Mouse (Mus musculus): ENCODE data around the gene Smim20. TPM values are rescaled to one million over a fixed set of nuclear protein-coding genes. Genes with fewer than 3 reads are reported as not detected.
A peak's percentile ranks its signal among the peaks of the same experiment; 100 is the strongest.

Gene Smim20
- 71.2 and 73.4 TPM in 2 replicates for polyA plus RNA-seq (2012; rRNA removed)

DNA sequence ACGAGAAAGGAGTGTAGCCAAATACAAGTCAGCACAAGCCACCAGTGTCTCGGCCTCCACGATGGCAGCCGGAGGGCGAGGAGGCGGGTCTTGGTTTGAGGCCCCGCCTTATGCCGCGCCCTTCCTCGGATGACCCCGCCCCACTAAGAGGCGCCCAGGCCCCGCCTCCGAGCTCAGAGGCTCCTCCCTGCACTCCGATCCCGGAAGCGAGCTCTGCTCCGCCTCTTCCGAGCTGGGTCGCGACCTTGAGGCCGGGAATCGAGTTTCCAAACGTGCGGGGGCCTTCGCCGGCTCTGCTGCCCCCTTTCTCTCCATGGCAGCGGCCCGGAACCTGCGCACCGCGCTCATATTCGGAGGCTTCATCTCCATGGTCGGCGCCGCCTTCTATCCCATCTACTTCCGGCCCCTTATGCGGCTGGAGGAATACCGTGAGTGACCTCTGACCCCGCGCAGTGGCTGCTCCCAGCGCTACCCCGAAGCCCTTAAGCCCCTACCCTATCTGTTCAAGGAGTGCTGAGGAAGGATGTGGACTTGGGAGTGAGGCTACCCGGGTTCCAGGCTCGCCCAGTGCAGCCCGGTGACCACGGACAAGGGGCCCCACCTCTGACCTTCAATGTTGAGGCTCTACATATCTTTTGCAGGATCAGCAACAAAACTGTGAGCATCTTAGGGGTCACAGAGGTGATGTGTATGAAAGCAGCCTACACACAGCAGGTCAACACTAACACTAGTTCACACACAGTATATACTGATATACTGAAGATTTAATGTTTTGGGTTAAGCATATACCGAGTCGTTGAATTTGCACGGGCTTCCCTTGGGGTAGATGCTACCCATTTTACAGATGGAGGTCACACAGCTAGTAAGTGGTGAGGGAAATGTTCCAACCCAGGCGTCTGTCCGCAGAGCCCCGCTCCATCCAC is at the start of gene Smim20:
Gene Smim20, plus strand, starts transcription at position 153 of the 923 bp plus-strand sequence.
- DNase-seq (ENCODE audit: low read depth, low spot score), result peak; percentile 64
- WGBS, result 9% methylated on average over 53 of the region's 53 CpGs

- 82% methylated on average over 13 of the region's 13 CpGs for WGBS
- DNase-seq (ENCODE audit: low read depth, low spot score), result no peak
These were observed 41.4 kb upstream of the Smim20 start for GRCm38 (mm10) chr5:53225434-53225833.

GRCm38 (mm10) chr5:53230560-53230959 is 36.3 kb upstream of the Smim20 start:
- WGBS, result 76% methylated on average over 4 of the region's 4 CpGs
- DNase-seq (ENCODE audit: low read depth, low spot score), result no peak

DNA sequence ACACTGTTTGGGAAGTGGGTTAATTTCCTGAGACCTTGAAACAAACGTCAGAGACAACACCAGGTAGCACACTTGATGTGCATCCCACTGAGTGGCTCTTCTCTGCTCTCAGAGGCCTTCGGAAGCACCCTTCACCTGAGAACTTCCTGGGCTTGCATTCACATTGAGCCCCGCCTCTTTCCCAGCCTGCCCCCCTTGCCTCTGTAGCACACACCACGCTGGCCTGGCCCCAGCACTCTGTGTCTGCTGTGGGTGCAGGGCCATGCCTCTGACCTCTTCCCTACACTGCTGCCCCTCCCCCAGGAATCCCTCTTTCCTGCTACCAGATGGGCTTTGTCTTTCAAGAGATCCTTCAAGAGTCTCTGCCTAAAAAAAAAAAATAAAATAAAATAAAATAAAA is 31.3 kb upstream of the Smim20 start:
- WGBS, result 26% methylated on average over 4 of the region's 4 CpGs
- DNase-seq (ENCODE audit: low read depth, low spot score), result no peak

GRCm38 (mm10) chr5:53236136-53236535 is 30.7 kb upstream of the Smim20 start:
- 7% methylated on average over 5 of the region's 5 CpGs for WGBS
- DNase-seq (ENCODE audit: low read depth, low spot score), result no peak

DNA sequence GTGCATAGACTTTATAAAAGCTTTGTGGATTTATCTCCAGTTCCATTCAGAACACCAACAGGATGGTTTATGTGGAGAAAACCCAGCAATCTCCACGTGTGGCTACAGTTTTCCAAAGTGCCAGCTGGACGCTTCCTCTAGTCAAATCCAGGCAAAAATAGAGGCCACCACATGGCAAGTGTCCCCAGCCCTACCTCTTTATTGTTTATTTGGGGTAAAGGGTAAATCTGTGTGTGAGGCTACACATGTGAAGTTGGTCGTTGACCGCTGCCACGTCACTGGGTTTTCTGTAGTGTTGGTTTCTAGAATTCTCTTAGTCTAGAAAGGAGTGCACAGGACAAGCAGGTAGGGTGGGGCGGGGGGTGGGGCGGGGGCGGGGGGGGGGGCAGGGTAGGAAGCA is 30.1 kb upstream of the Smim20 start:
- WGBS, result 57% methylated on average over 8 of the region's 8 CpGs
- DNase-seq (ENCODE audit: low read depth, low spot score), result no peak

DNA sequence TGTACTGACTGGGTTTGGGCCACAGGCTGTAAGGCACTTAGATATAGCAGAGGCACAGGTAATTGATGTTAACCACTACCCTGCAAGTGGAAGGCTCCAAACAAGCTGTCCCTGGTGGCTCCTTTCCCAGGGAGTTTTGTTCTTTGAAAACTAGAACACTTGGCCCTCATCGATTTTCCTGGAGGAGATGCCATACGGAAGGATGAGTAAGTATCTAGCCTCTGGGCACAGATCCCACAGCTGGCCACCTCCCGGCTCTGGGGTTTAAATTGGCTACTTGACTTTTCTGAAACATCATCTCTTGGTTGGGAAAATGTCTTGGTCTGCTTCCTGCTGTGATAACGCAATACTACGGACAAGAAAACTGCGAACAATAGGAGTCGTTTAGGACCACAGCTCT is 28.1 kb upstream of the Smim20 start:
- WGBS, result 77% methylated on average over 7 of the region's 7 CpGs
- DNase-seq (ENCODE audit: low read depth, low spot score), result no peak

DNA sequence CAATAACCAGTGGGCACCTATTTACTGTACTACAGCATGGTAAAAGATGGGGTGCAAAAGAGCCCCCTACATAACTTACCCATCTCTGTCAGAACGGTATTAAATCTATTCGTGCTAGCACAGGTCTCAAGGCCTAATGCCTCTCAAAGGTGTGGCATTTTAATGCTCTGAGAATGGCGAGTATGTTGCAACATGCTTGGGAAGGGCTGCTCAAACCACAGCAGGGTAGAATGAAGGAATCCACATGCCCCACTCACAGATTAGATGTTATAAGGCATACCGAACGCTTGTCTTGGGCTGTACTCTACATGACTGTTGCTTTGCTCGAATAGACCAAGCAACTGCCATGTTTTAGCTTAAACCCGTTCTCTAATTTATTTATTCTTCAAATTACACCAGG is 27.7 kb upstream of the Smim20 start:
- WGBS, result 75% methylated on average over 7 of the region's 7 CpGs
- DNase-seq (ENCODE audit: low read depth, low spot score), result no peak

DNA sequence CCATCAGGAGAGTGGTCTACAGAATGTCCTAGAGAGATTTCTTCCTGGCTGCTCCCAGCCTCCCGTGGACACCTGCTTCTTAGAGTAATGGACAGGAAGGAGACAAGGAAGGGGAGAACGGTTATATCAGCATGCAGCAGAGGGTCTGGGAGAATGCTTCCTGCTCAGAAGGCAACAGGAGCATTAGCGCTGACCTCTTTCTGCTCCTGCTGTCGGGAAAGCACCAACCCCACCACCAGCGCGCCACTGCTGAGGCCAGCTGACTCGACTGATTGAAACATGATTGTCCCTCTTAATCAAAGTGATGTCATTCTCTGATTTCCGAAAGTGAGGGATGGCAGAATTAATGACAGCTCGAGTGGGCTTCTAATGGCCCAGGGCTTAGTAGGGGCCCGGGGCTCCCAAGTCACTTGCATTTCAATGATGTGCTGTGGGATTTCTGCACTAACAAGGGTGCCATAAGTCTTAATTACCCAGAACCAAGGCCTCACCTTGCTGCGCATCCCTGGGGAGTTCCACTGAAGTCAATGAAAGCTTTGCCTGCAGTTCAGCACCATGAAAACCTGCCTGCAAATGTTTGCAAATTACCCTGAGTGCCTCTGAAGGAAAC is 26.9 kb upstream of the Smim20 start:
- no peak for DNase-seq (ENCODE audit: low read depth, low spot score)
- 74% methylated on average over 11 of the region's 11 CpGs for WGBS

DNA sequence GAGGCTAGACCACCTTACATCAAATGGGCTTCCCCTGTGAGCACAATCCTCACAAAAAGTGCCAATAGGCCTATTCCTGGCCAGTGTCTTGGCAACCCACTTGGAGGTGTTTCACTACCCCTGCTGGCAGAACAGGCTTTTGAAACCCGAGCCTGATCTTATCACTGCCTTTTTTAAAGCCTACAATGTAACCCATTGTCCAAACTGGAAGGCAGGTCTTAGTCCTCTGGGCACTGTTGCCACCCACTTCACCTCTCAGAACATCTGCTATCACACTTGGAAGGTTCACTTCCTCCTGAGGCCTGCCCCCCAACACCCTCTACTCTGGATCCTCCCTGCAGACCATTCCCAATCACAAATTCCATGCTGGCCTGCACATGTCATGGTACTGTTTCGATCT is 25.8 kb upstream of the Smim20 start:
- WGBS, result 61% methylated on average over 2 of the region's 2 CpGs
- DNase-seq (ENCODE audit: low read depth, low spot score), result no peak

GRCm38 (mm10) chr5:53241963-53242362 is 24.9 kb upstream of the Smim20 start:
- 81% methylated on average over 5 of the region's 5 CpGs for WGBS
- DNase-seq (ENCODE audit: low read depth, low spot score), result no peak

DNA sequence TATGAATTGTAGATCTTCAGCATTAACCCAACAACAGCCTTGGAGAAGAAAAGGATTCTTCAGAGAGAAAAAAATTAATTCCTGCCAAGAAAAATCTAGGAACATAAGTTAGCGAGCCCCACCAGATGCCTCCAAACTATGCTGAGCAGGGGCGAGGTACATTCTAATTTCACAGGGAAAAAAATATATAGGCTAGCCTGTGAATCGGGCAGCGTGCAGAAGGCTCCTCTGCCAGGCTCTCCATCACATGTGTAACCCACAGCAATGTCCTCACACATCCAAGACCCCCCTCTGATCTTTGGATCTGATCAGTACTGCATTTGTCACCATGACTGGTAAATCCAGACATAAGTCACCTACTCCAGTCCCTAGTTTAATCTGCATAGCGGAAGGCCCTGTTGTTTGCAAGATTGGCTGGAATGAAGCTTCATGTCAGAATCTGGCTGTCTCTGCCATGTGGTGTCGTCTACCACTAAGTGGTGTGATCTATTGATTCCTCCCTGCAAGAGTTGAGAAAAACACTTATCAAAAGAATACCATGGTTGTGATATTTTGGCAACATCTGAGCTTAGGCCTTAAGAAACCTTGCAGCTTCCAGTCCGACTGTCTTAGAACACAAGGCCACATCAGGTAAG is 23.9 kb upstream of the Smim20 start:
- no peak for DNase-seq (ENCODE audit: low read depth, low spot score)

DNA sequence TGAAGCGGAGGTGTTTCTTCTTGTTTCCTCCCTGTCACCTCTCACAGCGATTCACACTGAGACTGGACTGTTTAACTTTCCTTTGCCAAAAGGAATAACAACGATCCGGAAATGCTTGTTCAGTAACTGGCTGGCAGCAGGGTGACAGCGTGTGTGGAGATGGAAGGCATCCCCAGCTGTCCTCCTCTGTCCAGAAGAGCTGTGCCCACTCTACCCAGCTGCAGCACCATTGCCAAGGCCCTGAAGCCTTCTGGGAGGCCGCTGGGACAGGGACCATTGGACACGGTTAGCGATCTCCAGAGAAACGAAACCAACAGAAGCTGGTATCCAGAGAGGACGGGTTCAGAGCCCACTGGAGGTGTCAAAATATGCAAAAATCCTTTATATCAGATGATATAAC is 22.9 kb upstream of the Smim20 start:
- DNase-seq (ENCODE audit: low read depth, low spot score), result no peak
- WGBS, result 54% methylated on average over 10 of the region's 10 CpGs

More for the DNA sequence above, 23.9 kb upstream of the Smim20 start:
- WGBS, result 91% methylated on average over 7 of the region's 7 CpGs

DNA sequence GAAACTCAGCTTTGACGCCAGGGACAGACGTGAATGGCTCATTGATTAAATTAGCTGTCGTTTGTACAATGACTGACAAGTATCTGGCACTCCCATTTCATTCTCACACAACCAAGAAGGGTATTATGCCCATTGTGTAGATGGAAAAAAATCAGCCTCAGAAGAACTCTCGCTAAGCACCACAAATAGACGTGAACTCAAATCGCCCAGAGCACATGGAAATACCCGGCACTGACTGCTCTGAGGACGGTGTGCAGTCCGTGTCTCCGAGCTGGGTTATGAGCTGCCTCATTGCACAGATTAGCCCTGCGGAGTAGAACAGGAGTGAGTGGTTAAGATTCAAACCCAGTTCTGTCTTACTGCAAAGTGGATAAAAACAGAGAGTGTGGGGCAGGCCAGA is 18.4 kb upstream of the Smim20 start:
- no peak for DNase-seq (ENCODE audit: low read depth, low spot score)
- WGBS, result 84% methylated on average over 11 of the region's 11 CpGs

DNA sequence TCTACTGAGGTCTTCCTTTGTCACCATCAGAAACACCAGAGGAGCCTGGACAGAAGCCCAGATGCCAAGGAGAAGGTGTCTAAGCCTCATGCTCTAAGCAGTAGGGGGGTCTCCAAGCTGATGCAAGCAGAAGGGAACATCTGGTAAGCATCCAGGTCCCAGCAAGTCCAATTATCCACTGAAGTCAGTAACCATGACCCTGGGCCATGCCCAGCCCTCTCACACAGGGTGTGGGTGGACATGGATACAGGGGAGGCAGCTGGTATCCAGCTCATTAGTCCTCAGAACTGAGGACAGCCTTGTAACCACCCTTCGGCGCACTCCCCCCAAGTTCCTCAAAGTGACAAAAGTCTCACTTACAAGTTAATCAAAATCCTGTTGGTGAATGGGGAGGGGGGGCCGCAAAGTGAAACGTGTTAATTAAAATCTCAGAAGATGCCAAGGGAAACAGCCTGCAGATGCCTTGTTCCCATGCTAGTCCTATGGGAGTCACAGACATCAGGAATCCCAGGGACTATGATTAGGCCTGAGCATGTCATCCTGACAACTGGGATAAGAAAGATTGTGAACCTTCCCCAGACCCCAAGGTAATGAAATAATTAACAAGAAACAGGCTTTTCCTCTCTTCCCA is 17.3 kb upstream of the Smim20 start:
- DNase-seq (ENCODE audit: low read depth, low spot score), result no peak
- 87% methylated on average over 4 of the region's 4 CpGs for WGBS

GRCm38 (mm10) chr5:53254154-53254553 is 12.7 kb upstream of the Smim20 start:
- no peak for DNase-seq (ENCODE audit: low read depth, low spot score)
- WGBS, result 80% methylated on average over 5 of the region's 5 CpGs

DNA sequence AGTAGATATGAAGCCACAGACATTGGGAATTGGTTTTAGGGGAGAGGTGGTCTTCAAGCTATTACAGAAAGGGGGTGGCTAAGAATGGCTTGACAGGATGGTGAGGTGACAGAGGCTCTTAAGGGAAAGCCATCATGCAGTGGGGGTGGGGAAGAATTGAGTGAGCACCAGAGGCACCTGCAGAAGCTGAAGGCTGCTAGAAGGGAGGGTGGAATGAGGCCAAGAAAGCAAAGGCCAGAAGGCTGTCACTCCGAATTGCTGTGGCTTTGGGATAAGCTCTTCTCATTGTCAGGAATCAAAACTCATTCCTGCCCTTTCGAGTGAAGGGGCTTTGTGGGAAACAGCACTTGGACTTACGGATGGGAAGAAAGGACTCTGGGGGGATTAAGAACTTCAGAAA is 12.1 kb upstream of the Smim20 start:
- DNase-seq (ENCODE audit: low read depth, low spot score), result no peak
- 72% methylated on average over 3 of the region's 3 CpGs for WGBS

DNA sequence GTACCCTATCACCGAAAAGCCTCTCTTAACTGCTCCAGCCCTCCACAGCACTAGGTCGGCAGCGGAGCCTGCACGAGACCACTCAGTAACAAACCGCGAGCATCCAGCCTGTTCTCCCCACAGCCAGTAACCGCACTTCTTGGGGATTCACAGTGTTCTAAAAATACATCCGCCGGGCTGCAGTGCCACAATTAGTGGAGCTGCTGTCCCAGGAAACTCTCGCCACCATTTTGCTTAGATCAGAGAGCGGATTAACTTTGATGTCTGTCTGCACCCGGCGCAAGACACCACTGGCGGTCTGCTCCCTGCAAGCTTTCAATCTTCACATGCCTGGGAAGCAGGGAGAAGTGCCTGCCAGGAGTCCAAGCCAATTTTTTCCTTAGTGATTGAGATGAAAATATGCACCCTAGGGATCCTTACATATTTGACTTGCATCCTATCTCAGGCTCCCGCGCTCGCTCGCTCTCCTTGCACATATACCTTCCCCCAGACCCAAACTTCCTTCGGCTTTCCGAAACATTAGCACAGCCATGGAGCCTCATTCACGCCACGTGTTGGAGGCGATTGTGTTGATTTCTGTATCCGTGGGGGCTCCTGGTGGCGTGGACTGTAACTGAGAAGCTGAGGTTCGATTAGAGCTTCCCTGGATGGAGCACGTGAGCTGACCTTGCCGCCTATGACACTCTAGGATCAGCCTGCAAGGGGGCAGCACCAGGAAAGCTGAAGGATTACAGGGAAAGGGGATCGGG is 8.7 kb upstream of the Smim20 start:
- 10% methylated on average over 29 of the region's 29 CpGs for WGBS
- DNase-seq (ENCODE audit: low read depth, low spot score), result no peak

DNA sequence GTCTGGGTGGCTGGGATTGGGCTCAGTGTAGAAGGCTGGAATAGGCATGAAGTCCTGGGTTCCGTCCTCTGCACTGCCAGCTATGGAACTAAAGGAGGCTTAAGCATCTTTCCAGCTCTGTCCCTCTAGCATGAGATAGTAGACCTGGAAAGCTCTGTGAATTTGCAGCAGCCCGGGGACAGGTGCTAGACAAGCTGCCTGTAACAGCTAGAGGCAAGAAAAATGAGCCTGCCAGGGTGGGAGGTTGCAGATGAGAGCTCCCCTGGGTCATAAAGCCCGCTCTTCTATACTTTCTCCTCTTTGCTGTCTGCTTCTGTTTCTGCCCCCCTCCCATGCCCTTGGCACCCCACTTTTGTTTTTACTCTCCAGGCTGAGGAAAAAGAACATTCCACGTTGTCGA is 7.0 kb upstream of the Smim20 start:
- DNase-seq (ENCODE audit: low read depth, low spot score), result no peak
- 77% methylated on average over 5 of the region's 5 CpGs for WGBS

DNA sequence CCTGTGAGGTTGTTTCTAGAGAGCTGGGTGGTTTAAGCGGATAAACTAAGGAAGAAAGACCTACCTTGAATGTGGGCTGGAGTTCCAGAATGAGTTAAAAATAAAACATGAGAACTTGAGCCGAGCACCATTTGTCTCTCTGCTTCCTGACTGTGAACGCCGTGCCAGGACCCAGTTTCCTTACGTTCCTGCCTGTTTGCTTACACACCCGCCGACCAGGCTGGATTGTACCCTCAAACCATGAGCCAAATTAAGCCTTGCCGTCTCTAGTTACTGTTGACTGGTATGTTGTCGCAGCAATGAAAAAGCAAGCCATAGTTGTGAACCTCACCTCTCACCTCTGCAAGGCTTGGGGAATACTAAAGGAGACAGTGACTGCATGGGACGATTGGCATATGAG is 4.9 kb upstream of the Smim20 start:
- 75% methylated on average over 10 of the region's 10 CpGs for WGBS
- DNase-seq (ENCODE audit: low read depth, low spot score), result no peak
